Mouse (Mus musculus): Measurements from ENCODE around the gene Tmem238.
"Not testable (repeated sequence)": the region's sequence is repeated elsewhere in the genome, so short reads cannot be mapped to it uniquely, and the experiment has no call there.

Gene Tmem238

DNA sequence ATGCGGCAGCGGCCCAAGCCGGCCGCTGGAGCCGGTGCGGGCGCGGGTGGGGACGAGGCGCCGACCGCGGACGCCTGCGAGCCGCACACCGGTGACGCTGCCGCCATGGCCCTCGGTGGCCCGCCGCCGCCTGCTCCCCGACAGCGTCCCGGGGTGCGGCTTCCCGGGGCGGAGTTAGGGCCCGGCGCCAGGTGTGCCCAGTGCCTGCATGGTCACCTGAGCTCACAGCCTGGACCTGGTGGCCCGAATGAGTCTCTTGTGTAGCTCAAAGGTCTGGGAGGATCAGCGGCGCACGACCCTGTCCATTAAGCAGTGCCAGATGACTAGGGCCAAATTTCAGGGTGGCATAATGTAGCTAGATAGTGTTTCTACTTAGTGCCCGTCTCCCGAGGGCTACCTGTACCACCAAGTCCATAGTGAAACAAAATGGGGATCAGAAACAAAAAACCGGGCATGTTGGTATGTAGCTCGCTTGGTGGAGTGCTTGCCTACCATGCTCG is at the start of gene Tmem238:
Gene Tmem238, minus strand, starts transcription at position 221 of the 500 bp plus-strand sequence.
- DNase-seq: peak; percentile 85 to 87

DNA sequence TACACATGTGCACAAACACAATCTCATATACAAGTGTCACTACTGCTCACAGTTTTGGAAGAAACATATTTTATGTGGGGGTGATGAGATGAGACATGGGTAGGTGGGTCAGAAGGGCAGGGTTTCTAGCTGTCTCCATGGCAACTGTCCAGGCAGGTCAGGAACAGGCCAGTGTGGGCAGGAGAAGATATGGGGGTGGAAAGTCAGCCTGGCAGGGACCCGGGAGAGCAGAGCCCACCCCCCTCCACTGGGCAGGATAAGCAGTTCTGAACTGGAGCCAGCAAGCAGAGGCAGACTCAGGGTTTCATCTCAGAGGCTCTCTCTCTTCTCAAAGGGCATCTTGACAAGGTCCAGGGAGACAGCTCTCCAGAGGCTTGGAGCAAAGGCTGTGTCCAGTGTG is 48.2 kb upstream of the Tmem238 start:
- DNase-seq: no peak

DNA sequence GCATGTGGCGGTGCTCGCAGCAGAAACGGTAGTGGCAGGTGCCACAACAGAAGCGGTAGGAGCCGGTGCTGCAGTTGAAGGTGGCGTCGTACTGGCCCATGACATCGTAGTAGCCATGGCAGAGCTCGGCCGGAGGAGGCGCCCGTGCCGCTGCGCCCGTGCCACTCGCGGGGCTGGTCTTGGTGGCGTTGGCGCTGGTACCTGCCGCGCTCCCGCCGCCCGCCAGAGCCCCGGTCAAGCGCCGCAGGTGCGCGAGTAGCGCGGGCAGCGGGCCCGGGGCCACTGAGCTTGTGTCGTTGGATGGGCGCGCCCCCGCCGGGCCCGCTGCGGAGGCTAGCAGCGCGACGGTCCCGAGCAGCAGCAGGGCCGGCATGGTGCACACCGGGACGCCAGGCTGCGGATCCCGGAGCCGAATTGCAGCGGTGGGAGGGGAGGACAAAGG is 46.9 kb upstream of the Tmem238 start:
- DNase-seq: peak; percentile 80 to 81

- peak; percentile 67 to 69 for DNase-seq
Observed at GRCm38 (mm10) chr7:4835631-4836327, 46.3 kb upstream of the Tmem238 start.

DNA sequence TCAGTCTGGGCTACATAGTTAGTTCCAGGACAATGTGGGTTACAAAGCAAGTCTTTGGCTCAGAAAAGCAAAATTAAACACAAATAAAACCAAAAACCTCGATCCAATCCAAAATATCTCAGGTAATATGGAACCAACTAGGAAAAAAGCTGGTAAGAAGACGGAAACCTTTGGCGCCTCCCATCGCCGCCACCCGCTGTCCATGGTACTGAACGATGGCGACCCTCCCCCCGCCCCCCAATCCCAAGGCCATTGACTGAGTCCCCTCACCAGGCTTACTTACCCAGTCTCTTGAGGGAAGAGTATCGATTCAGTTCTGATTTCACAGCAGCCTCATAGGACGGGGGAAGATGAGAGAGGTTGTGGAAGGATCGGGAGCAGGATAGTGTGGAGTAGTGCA is 41.0 kb upstream of the Tmem238 start:
- DNase-seq: no peak

DNA sequence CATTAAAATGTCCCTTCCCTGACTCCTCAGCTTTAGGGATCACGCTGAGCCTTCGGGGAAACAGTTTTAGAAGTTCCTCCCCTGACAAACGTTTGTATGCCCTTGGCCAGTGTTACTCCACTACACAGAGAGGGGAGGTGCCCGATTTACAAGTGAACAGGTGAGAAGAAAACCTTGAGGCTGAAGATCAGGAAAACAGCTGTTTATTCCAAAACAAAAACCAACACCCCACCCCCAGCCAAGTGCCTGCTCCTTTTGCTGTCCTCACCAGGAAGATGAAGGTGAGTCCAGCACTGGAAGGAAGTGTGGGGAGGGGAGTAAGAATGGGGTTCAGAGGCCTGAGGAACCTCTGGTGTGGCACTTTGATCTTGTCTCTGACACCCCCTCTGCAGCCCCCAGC is 35.9 kb upstream of the Tmem238 start:
- no peak for DNase-seq

GRCm38 (mm10) chr7:4822162-4822907 is 32.9 kb upstream of the Tmem238 start:
- DNase-seq: peak; percentile 32 to 42

DNA sequence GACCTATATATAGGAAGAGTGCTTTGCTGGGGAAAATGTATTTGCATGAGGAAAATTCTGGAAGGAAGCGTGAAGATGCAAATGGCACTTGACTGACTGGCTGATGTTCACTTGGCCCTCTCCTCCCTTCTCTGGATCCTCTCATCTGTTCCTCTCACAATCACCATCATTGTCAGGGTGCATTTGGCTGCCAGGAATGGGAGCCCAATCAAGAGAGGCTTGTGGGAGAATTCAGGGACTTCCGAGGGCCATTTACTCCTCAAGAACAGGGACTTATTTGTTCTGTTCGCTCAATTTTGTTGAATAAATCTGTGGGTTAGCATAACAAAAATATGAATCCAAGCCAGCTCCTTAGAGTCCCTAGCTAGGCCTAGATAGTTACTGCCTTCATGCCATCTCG is 32.2 kb upstream of the Tmem238 start:
- no peak for DNase-seq

GRCm38 (mm10) chr7:4820925-4821324 is 31.5 kb upstream of the Tmem238 start:
- DNase-seq: not testable (repeated sequence)

GRCm38 (mm10) chr7:4816559-4816958 is 27.1 kb upstream of the Tmem238 start:
- no peak for DNase-seq

- no peak for DNase-seq
Observed at GRCm38 (mm10) chr7:4813105-4813791, 23.8 kb upstream of the Tmem238 start.

- DNase-seq: peak; percentile 99
Observed at GRCm38 (mm10) chr7:4812303-4813104, 23.0 kb upstream of the Tmem238 start, which contains the start of gene Ube2s. Gene Ube2s (minus strand): TSS chr7:4812590.

DNA sequence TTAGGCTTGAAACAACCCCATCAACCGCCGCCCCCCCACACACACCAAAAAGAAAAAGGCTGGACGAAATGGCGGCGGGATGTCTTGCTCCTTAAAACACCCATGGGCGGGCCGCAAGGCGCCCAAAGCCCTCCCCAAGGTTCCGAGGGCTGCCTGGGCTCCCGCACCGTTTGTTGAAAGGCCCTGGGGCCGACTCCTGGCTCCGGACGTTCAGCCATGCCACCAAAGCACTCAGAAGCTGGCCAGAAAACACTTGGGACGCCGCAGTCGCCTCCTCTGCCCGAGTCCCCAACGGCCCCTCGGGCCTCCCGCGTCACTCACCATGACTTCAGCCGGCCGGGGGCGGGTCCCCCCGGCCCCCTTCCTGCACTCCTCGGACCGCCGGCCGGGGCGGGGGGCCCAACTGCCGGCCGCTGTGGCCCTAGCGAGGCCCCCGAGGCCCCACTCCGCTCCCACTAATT is 22.4 kb upstream of the Tmem238 start:
- peak in 1 of 2 experiments; percentile 27 for DNase-seq

DNA sequence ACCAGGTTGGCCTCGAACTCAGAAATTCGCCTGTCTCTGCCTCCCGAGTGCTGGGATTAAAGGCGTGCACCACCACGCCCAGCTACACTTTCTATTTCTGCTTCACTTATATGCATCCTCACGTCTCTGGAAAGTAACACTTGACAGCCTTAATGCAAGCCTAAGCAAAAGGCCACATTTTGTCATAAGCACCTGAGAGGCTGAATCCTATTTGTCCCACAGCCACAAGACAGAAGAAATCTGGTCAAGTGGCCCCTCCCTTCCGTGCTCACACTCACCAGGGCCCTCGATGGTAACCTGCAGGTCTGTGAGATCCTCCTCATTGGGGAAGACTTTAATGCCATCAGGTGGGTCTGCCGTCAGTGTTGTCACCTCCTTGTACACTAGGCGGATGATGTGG is 21.7 kb upstream of the Tmem238 start:
- DNase-seq: not testable (repeated sequence)

DNA sequence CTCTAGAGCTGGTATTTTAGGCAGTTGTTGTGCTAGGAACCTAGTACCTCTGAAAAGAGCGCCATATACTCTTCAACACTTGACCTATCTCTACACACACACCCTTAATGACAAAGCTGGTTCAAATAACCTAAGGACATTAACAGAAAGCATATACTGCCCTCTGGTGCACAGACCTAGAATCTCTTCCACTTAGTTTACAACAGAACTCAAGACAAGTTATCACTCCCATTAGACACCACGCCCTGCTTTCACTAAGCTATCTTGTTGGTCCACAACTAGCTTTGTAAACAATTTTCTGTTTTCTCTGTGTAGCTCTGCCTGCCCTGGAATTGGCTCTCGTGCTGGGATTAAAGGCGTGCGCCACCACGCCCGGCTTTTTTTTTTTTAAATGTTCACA is 17.3 kb upstream of the Tmem238 start:
- peak in 1 of 2 experiments; percentile 48 for DNase-seq

DNA sequence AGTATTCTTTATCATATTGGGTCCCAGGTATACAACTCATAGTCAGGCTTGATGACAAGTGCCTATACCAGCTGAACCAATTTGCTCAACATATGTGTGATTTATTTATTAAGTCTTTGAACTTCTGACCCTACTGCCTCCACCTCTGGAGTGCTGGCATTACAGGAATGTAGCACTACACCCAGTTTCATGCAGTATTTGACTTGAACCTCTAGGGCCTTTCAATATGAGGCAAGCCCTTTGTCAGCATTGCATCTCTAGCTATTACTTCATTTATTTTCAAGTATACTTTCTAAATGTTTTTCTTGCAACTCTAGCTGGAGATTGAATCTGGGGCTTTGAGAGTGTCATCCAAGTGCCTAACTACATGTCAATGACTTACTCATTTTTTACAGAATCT is 12.8 kb upstream of the Tmem238 start:
- DNase-seq: no peak

GRCm38 (mm10) chr7:4795767-4796433 is 6.4 kb upstream of the Tmem238 start:
- no peak for DNase-seq

- DNase-seq: no peak
Observed at GRCm38 (mm10) chr7:4794631-4795168, 5.2 kb upstream of the Tmem238 start.

DNA sequence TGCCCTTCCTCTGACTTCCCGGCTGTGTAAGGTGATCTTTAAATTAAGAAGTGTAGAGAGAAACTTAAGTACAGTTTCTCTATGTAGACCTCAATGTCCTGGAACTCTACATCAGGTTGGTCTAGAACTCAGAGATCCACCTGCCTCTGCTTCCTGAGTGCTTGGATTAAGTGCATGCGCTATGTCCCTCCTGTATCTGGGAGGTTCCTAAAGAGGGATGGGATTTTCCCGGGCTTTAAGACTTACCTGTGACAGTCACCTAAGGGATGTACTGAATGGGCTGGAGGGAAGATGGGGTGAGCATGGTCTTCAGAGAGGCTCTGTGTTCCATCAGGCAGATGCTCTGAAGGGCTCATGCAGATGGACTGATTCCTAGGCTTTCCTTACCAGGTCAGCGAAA is 4.2 kb upstream of the Tmem238 start:
- no peak for DNase-seq

DNA sequence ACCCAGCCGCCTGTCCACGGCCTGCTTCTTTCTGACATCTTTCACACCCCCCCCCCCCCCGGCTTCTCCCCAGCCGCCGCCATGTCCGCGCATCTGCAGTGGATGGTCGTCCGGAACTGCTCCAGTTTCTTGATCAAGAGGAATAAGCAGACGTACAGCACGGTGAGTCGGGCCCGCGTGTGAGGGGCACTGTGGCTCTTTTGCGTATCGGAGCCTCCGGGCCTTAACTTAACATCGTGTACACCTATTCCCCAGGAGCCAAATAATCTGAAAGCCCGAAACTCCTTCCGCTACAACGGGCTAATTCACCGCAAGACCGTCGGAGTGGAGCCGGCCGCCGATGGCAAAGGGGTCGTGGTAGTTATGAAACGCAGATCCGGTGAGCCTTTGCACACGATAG is 3.8 kb upstream of the Tmem238 start:
- not testable (repeated sequence) for DNase-seq

All from lung, adult 18-20 months (tissue).